Mouse (Mus musculus) embryonic facial prominence, embryonic 13.5 days (tissue): ENCODE data around the gene Arfgef2. TPM values are rescaled to one million over a fixed set of nuclear protein-coding genes. Genes with fewer than 3 reads are reported as not detected.

Source experiments
- ATAC-seq: fragments of 200-750 bp; cut with Nextera tagmentation; 2 replicates; pipeline ENCODE4 v1.8.0; 2017; ENCODE audit warnings: low read depth; ENCODE audit not compliant: insufficient number of reproducible peaks, insufficient read depth, low FRiP score, low TSS enrichment
- H3K27ac ChIP-seq: fragments of 300-500 bp; sonication (generic); 2 replicates; pipeline ENCODE4 v1.5.1; 2015; ENCODE audit warnings: moderate library complexity, mild to moderate bottlenecking, inconsistent platforms
- H3K27me3 ChIP-seq: fragments of 300-500 bp; sonication (generic); 2 replicates; pipeline ENCODE4 v1.6.1; 2015; ENCODE audit warnings: mild to moderate bottlenecking, inconsistent platforms
- H3K36me3 ChIP-seq: fragments of 300-500 bp; sonication (generic); 2 replicates; pipeline ENCODE4 v1.6.1; 2015; ENCODE audit warnings: mild to moderate bottlenecking, inconsistent platforms
- H3K4me1 ChIP-seq: fragments of 300-500 bp; sonication (generic); 2 replicates; pipeline ENCODE4 v1.6.1; 2015; ENCODE audit warnings: inconsistent platforms
- H3K4me2 ChIP-seq: fragments of 300-500 bp; sonication (generic); 2 replicates; pipeline ENCODE4 v1.6.1; 2015; ENCODE audit warnings: moderate library complexity, mild to moderate bottlenecking, inconsistent platforms
- H3K4me3 ChIP-seq: fragments of 300-500 bp; sonication (generic); 2 replicates; pipeline ENCODE4 v1.5.1; 2015; ENCODE audit warnings: mild to moderate bottlenecking, inconsistent platforms
- H3K9ac ChIP-seq: fragments of 300-500 bp; sonication (generic); 2 replicates; pipeline ENCODE4 v1.6.1; 2015; ENCODE audit warnings: mild to moderate bottlenecking, inconsistent platforms
- H3K9me3 ChIP-seq: fragments of 300-500 bp; sonication (generic); 2 replicates; pipeline ENCODE4 v1.6.1; 2016; ENCODE audit warnings: inconsistent platforms
- WGBS: fragments of 180-500 bp; shearing (Covaris S2); methylation state at CpG from one replicate; pipeline ENCODE4 v1.1.7; 2015; ENCODE audit warnings: mixed read lengths; 5-methylcytosine and 5-hydroxymethylcytosine counted together
- polyA plus RNA-seq: library from polyadenylated mRNA; unstranded; fragments of >200 nt; fragmentation: Nextera tagmentation; extraction: Ambion mirVana; gene quantifications from 2 replicates; pipeline ENCODE4 v1.2.1, GENCODE M21; 2015

The Arfgef2 gene
- polyA plus RNA-seq, 1 experiment from 2014 or later, result 3.5 TPM

GRCm38 (mm10) chr2:166862505-166862904 is 57.1 kb downstream of the Arfgef2 start:
- Histone ChIP-seq H3K36me3 (peaks cover 88% of the 10 kb centered on the region), H3K4me2 (no peak overlapping the region), H3K9me3 (no peaks in the 10 kb centered on the region), H3K27ac (no peak overlapping the region), H3K27me3 (no peaks in the 10 kb centered on the region), H3K9ac (no peak overlapping the region), H3K4me3 (no peak overlapping the region), H3K4me1 (no peaks in the 10 kb centered on the region)
- ATAC-seq, result no peak
- 54% methylated on average over 3 of the region's 3 CpGs for WGBS

GRCm38 (mm10) chr2:166865476-166865875 is 60.1 kb downstream of the Arfgef2 start:
- H3K27me3 ChIP-seq, result no peaks in the 10 kb centered on the region
- 0 out of 2 replicates have a peak overlapping the region, but pooled peaks have one; percentile 32 for H3K9ac ChIP-seq
- ATAC-seq, result no peak
- no peaks in the 10 kb centered on the region for H3K9me3 ChIP-seq
- peaks cover 92% of the 10 kb centered on the region for H3K36me3 ChIP-seq
- 88% methylated on average over 10 of the region's 10 CpGs for WGBS
- H3K4me2 ChIP-seq, result no peak overlapping the region
- H3K4me3 ChIP-seq, result no peak overlapping the region
- H3K27ac ChIP-seq, result no peak overlapping the region
- H3K4me1 ChIP-seq, result no peaks in the 10 kb centered on the region

DNA sequence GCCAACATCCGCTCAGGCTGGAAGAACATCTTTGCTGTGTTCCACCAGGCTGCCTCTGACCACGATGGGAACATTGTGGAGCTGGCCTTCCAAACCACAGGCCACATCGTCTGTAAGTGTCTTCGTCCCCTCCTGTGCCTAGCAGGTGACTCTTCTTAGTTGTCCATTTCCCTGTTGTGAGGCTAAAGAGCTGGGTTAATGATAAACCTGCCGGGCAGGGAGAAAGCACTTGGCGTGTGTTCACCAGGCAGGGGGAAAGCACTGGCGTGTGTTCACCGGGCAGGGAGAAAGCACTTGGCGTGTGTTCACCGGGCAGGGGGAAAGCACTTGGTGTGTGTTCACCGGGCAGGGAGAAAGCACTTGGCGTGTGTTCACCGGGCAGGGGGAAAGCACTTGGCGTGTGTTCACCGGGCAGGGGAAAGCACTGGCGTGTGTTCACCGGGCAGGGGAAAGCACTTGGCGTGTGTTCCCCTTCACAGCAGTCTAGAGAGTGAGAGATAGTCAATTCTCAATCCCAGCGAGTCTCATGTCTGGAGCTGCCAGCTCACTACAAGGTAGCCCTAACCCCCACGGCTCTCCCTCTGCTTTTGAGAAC is 65.0 kb downstream of the Arfgef2 start:
- no peaks in the 10 kb centered on the region for H3K27me3 ChIP-seq
- ATAC-seq, result no peak
- WGBS, result 92% methylated on average over 20 of the region's 20 CpGs
- H3K4me1 ChIP-seq, result peaks cover 4% of the 10 kb centered on the region; the same call in 1 of the 2 replicates
- no peaks in the 10 kb centered on the region for H3K9me3 ChIP-seq
- H3K27ac ChIP-seq, result no peak overlapping the region
- H3K9ac ChIP-seq, result no peak overlapping the region
- no peak overlapping the region for H3K4me2 ChIP-seq
- no peak overlapping the region for H3K4me3 ChIP-seq
- H3K36me3 ChIP-seq, result peaks cover 88% of the 10 kb centered on the region

DNA sequence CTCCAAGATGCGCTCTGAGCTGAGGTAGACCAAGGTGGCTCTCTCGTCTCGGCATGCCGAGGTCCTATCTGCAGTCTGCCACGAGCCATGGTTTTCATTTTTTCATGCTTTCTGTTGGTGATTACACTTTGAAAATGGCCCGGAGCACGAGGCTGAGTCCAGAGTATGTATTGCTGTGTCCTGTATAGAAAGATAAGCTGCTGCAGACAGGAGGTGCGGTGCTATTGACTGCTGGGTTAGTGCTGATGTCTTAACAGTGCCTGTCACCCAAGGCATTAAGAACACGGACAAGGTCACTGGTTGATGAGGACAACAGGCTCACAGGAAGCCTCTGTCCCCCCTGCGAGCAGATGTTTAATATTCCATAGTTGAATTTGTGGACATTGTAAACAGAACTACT is 65.5 kb downstream of the Arfgef2 start:
- ATAC-seq, result no peak
- H3K36me3 ChIP-seq, result peaks cover 82% of the 10 kb centered on the region
- 90% methylated on average over 10 of the region's 10 CpGs for WGBS
- no peak overlapping the region for H3K27ac ChIP-seq
- H3K4me2 ChIP-seq, result no peak overlapping the region
- H3K27me3 ChIP-seq, result no peaks in the 10 kb centered on the region
- no peak overlapping the region for H3K9ac ChIP-seq
- H3K4me1 ChIP-seq, result peaks cover 4% of the 10 kb centered on the region; the same call in 1 of the 2 replicates
- H3K9me3 ChIP-seq, result no peaks in the 10 kb centered on the region
- no peak overlapping the region for H3K4me3 ChIP-seq

DNA sequence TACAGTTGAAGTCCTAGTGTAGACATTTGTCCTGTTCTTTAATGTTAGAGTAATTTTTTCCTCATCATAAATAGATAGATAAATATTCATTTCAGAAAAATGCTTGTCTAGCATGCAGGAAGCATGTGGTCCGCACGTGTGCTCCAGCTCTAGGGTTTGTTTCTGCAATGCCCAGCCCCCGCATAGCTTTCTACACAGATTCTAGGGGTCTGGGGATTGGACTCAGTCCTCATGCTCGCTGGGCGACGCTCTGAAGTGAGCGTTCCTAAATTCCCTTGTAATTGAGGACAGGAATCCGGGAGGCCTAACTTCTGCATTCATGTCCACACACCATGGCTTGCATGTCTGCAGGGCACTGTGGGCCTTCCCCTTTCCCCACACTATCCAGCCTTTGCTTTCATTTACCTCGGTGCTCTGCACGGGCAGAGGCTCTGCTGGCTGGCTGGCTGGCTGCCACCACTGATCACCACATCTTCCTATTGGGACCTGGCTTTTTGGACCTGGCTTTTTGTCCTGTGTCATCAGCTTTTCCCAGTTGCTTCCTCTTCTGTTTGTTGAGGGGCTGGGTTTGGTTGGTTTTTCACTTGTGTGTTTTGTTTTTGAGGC is 69.4 kb downstream of the Arfgef2 start:
- H3K9ac ChIP-seq, result peak overlapping the region; percentile 36; the same call in 1 of the 2 replicates
- H3K4me1 ChIP-seq, result peaks cover 4% of the 10 kb centered on the region; the same call in 1 of the 2 replicates
- peaks cover 71% of the 10 kb centered on the region for H3K36me3 ChIP-seq
- H3K9me3 ChIP-seq, result no peaks in the 10 kb centered on the region
- H3K4me3 ChIP-seq, result no peak overlapping the region
- no peak overlapping the region for H3K4me2 ChIP-seq
- H3K27ac ChIP-seq, result peak overlapping the region; percentile 75
- 42% methylated on average over 10 of the region's 10 CpGs for WGBS
- no peaks in the 10 kb centered on the region for H3K27me3 ChIP-seq
- ATAC-seq, result no peak

- 80% methylated on average over 6 of the region's 6 CpGs for WGBS
- Histone ChIP-seq H3K4me3 (no peak overlapping the region), H3K4me1 (peaks cover 4% of the 10 kb centered on the region; the same call in 1 of the 2 replicates), H3K9ac (no peak overlapping the region), H3K4me2 (no peak overlapping the region), H3K27ac (no peak overlapping the region), H3K36me3 (peaks cover 63% of the 10 kb centered on the region), H3K9me3 (no peaks in the 10 kb centered on the region), H3K27me3 (no peaks in the 10 kb centered on the region)
- no peak for ATAC-seq
These were observed 70.2 kb downstream of the Arfgef2 start for GRCm38 (mm10) chr2:166875561-166875960.

DNA sequence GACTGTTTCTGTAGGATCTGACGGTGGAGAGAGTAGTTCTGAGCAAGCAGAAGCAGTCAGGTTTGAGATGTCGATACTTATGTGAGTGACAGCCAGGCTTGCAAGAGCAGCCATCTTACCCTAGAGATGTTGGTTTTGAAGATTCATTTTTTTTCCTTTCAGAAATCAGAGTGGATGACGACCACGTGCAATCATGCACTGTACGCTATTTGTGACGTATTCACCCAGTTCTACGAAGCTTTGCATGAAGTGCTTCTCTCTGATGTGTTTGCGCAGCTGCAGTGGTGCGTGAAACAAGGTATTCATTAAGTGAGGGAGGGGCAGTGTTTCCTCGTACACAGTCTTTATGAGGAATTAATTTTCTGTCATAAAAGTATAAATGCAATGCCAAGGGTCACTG is 70.9 kb downstream of the Arfgef2 start:
- 81% methylated on average over 10 of the region's 10 CpGs for whole genome bisulfite sequencing
- Histone ChIP-seq H3K9ac (no peak overlapping the region), H3K27me3 (no peaks in the 10 kb centered on the region), H3K4me2 (no peak overlapping the region), H3K36me3 (peaks cover 60% of the 10 kb centered on the region), H3K4me1 (peaks cover 4% of the 10 kb centered on the region; the same call in 1 of the 2 replicates), H3K27ac (no peak overlapping the region), H3K4me3 (no peak overlapping the region), H3K9me3 (no peaks in the 10 kb centered on the region)
- ATAC-seq, result no peak

DNA sequence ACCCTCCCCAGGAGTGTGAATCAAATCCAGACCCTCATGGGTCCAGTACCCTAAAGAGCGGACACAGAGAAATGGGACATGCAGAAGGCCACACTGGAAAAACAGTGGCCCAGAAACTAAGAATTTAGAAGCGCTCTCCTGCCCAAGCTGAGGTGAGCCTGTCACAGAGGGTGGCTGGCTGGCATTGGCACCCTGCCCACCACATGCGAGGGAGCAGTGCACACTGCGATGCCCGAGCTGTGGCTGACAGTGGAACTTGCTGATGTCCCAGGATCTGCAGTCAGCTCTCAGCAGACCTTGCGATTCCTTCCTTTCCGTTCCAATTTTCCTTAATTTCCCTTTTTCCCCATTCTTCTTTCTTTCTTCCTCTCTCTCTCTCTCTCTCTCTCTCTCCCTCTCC is 79.7 kb downstream of the Arfgef2 start:
- Histone ChIP-seq H3K4me1 (0 out of 2 replicates have a peak, but pooled peaks cover 10% of the 10 kb centered on the region), H3K27me3 (no peaks in the 10 kb centered on the region), H3K27ac (no peak overlapping the region), H3K9me3 (no peaks in the 10 kb centered on the region), H3K4me3 (no peak overlapping the region), H3K4me2 (no peak overlapping the region), H3K36me3 (peaks cover 22% of the 10 kb centered on the region), H3K9ac (no peak overlapping the region)
- ATAC-seq, result no peak
- WGBS, result 60% methylated on average over 7 of the region's 7 CpGs

DNA sequence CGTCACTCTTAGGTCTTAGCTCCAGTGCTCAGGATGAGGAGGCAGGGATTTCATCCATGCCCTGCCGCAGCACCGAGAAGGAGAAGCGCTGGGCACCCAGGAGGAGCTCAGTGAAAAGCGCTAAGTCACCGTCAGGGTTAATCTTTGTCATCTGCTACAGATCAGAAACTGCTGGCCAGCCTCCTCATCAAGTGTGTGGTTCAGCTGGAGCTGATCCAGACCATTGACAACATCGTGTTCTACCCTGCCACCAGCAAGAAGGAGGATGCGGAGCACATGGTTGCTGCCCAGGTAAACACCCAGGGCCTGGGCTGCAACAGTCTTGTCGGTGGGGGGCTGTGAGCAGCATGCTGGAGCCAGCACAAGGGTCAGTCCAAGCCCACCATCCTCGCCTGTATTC is 80.2 kb downstream of the Arfgef2 start:
- 55% methylated on average over 10 of the region's 10 CpGs for WGBS
- Histone ChIP-seq H3K4me1 (0 out of 2 replicates have a peak, but pooled peaks cover 10% of the 10 kb centered on the region), H3K4me3 (no peak overlapping the region), H3K9ac (peak overlapping the region; percentile 27; the same call in 1 of the 2 replicates), H3K9me3 (no peaks in the 10 kb centered on the region), H3K36me3 (peaks cover 27% of the 10 kb centered on the region), H3K27ac (no peak overlapping the region), H3K27me3 (no peaks in the 10 kb centered on the region), H3K4me2 (no peak overlapping the region)
- ATAC-seq, result no peak

GRCm38 (mm10) chr2:166886231-166886630 is 80.8 kb downstream of the Arfgef2 start:
- H3K4me2 ChIP-seq, result no peak overlapping the region
- H3K4me1 ChIP-seq, result 0 out of 2 replicates have a peak, but pooled peaks cover 10% of the 10 kb centered on the region
- 87% methylated on average over 3 of the region's 3 CpGs for WGBS
- no peak overlapping the region for H3K9ac ChIP-seq
- no peaks in the 10 kb centered on the region for H3K27me3 ChIP-seq
- H3K9me3 ChIP-seq, result no peaks in the 10 kb centered on the region
- H3K27ac ChIP-seq, result no peak overlapping the region
- H3K36me3 ChIP-seq, result peaks cover 26% of the 10 kb centered on the region
- no peak for ATAC-seq
- no peak overlapping the region for H3K4me3 ChIP-seq

DNA sequence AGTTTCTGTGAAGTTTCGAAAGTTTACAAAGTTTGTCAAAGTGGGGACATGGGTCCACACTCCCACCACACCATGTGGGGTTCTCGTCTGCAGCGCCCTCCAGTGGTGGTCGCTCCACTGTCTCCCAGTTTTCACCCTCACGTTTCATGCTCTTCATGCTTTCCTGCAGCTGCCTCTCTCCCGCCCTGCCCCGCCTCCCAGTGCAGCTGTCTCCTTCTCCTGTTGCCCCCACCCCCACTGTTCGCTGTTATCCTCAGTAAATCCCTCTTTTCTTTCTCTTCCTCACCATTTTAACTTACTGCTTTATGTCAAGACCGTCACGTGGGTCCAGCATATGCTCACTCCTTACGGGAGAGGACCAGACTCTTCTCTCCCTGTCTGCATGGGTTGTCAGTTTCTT is 82.4 kb downstream of the Arfgef2 start:
- 33% methylated on average over 11 of the region's 11 CpGs for WGBS
- Histone ChIP-seq H3K4me1 (0 out of 2 replicates have a peak, but pooled peaks cover 10% of the 10 kb centered on the region), H3K27ac (no peak overlapping the region), H3K9me3 (no peaks in the 10 kb centered on the region), H3K4me2 (no peak overlapping the region), H3K9ac (no peak overlapping the region), H3K36me3 (peaks cover 32% of the 10 kb centered on the region), H3K4me3 (no peak overlapping the region), H3K27me3 (no peaks in the 10 kb centered on the region)
- ATAC-seq, result no peak

DNA sequence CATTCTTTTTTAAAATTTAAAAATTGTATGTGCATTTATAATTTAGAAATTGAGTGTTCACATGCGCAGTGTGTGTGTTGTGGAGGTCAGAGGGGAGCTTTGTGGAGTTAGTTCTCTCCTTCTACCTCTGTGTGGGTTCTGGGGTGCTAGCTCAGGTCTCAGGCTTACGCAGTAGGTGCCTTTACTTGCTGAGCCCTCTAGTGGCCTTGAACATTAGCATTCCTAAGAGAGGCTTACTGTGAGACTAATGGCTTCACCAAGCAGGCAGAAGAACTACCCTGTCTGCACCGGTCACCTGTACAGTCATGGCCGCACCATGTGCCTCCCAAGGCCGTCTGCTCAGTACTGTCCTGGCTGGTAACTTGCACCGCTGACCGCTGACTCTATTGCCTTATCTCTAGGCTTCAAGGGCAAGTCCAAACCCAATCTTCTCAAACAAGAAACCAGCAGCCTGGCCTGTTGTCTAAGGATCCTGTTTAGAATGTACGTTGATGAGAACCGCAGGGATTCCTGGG is 86.0 kb downstream of the Arfgef2 start:
- peaks cover 48% of the 10 kb centered on the region for H3K36me3 ChIP-seq
- no peak overlapping the region for H3K4me2 ChIP-seq
- H3K9me3 ChIP-seq, result no peaks in the 10 kb centered on the region
- no peaks in the 10 kb centered on the region for H3K4me1 ChIP-seq
- no peak for ATAC-seq
- no peak overlapping the region for H3K4me3 ChIP-seq
- WGBS, result 72% methylated on average over 9 of the region's 9 CpGs
- H3K27ac ChIP-seq, result no peak overlapping the region
- no peak overlapping the region for H3K9ac ChIP-seq
- no peaks in the 10 kb centered on the region for H3K27me3 ChIP-seq
